Mouse (Mus musculus) embryonic facial prominence, embryonic 14.5 days (tissue): Measurements from ENCODE around the gene Knstrn. TPM values are rescaled to one million over a fixed set of nuclear protein-coding genes. Genes with fewer than 3 reads are reported as not detected.

Experiments
- ATAC-seq: fragments of 200-750 bp; cut with Nextera tagmentation; 2 replicates; pipeline ENCODE4 v1.8.0; 2017; ENCODE audit warnings: low read depth, moderate number of reproducible peaks, moderate TSS enrichment
- DNase-seq: peaks from one replicate; pipeline ENCODE4 v3.0.0-alpha.2; 2015; ENCODE audit warnings: low spot score
- H3K27ac ChIP-seq: fragments of 300-500 bp; sonication (generic); replicated peaks from 2 replicates; pipeline ENCODE4 v1.5.1; 2014; ENCODE audit warnings: low read depth, mild to moderate bottlenecking, low read length, moderate library complexity
- H3K27me3 ChIP-seq: fragments of 300-500 bp; sonication (generic); replicated peaks from 2 replicates; pipeline ENCODE4 v1.6.1; 2014; ENCODE audit warnings: low read length; ENCODE audit not compliant: control insufficient read depth, insufficient read depth
- H3K36me3 ChIP-seq: fragments of 300-500 bp; sonication (generic); 2 replicates; pipeline ENCODE4 v1.6.1; 2014; ENCODE audit warnings: low read length, mixed read lengths; ENCODE audit not compliant: control insufficient read depth, insufficient read depth
- H3K4me1 ChIP-seq: fragments of 300-500 bp; sonication (generic); 2 replicates; pipeline ENCODE4 v1.6.1; 2014; ENCODE audit warnings: antibody characterized with exemption, low read length; ENCODE audit not compliant: control insufficient read depth, insufficient read depth
- H3K4me2 ChIP-seq: fragments of 300-500 bp; sonication (generic); 2 replicates; pipeline ENCODE4 v1.6.1; 2014; ENCODE audit warnings: low read depth, mild to moderate bottlenecking, low read length, moderate library complexity, mixed read lengths
- H3K4me3 ChIP-seq: fragments of 300-500 bp; sonication (generic); 2 replicates; pipeline ENCODE4 v1.5.1; 2014; ENCODE audit warnings: low read depth, mild to moderate bottlenecking, low read length
- H3K9ac ChIP-seq: fragments of 300-500 bp; sonication (generic); 2 replicates; pipeline ENCODE4 v1.6.1; 2014; ENCODE audit warnings: low read depth, mild to moderate bottlenecking, low read length, moderate library complexity, mixed read lengths
- H3K9me3 ChIP-seq: fragments of 300-500 bp; sonication (generic); 2 replicates; pipeline ENCODE4 v1.6.1; 2016; ENCODE audit warnings: low read length; ENCODE audit not compliant: control insufficient read depth
- WGBS: fragments of 180-500 bp; shearing (Covaris S2); extraction: QIAGEN DNeasy Blood & Tissue Kit; methylation state at CpG from one replicate; pipeline ENCODE4 v1.1.7; 2014; 5-methylcytosine and 5-hydroxymethylcytosine counted together
- polyA plus RNA-seq: library from polyadenylated mRNA; unstranded; fragments of >200 nt; fragmentation: Nextera tagmentation; extraction: Ambion mirVana; gene quantifications from 2 replicates; pipeline ENCODE4 v1.2.1, GENCODE M21; 2014

The Knstrn gene
- polyA plus RNA-seq, 1 experiment from 2014 or later = 75.7 TPM

- Histone ChIP-seq H3K27me3 (peaks cover 34% of the 10 kb centered on the region), H3K4me3 (peak overlapping the region; percentile 91), H3K9ac (peak overlapping the region; percentile 3; the same call in 1 of the 2 replicates), H3K4me2 (peak overlapping the region; percentile 99), H3K27ac (no peak overlapping the region), H3K4me1 (peaks cover 19% of the 10 kb centered on the region), H3K36me3 (no peaks in the 10 kb centered on the region), H3K9me3 (no peaks in the 10 kb centered on the region)
- peak; percentile 26 for DNase-seq
- no peak for ATAC-seq
- WGBS = 10% methylated on average over 10 of the region's 10 CpGs
Observed at GRCm38 (mm10) chr2:118903333-118903741, 89.5 kb downstream of the Knstrn start.

Other genes with a start within 250 kb of the Knstrn start
- gene Bub1b, start 215.8 kb upstream of the Knstrn start, polyA plus RNA-seq = 53.4 and 65.0 TPM in 2 replicates
- 2.0 and 2.5 TPM in 2 replicates for gene Pak6, start 150.7 kb upstream of the Knstrn start, polyA plus RNA-seq
- gene Ankrd63, start 110.0 kb upstream of the Knstrn start, polyA plus RNA-seq = 0.05 and 0.11 TPM in 2 replicates
- 0.85 and 1.2 TPM in 2 replicates for gene Plcb2, start 85.6 kb upstream of the Knstrn start, polyA plus RNA-seq
- gene Inafm2, start 68.2 kb upstream of the Knstrn start, polyA plus RNA-seq = 19.1 and 20.7 TPM in 2 replicates
- gene Ccdc9b, start 51.3 kb upstream of the Knstrn start, polyA plus RNA-seq = 0.96 and 1.0 TPM in 2 replicates
- gene Phgr1, start 41.2 kb upstream of the Knstrn start, polyA plus RNA-seq = 0.35 TPM in 1 of 2 replicates, not detected in the other
- gene Disp2, start 34.3 kb upstream of the Knstrn start, polyA plus RNA-seq = 1.4 and 2.3 TPM in 2 replicates
- gene Ivd, start 48.0 kb downstream of the Knstrn start, polyA plus RNA-seq = 50.7 and 61.9 TPM in 2 replicates
- 1.3 and 1.6 TPM in 2 replicates for gene Bahd1, start 86.4 kb downstream of the Knstrn start, polyA plus RNA-seq
- 51.3 and 56.0 TPM in 2 replicates for gene Chst14, start 112.5 kb downstream of the Knstrn start, polyA plus RNA-seq
- 22.6 and 23.8 TPM in 2 replicates for gene Ccdc32, start 215.4 kb downstream of the Knstrn start, polyA plus RNA-seq
- gene Rpusd2, start 220.8 kb downstream of the Knstrn start, polyA plus RNA-seq = 2.9 and 3.6 TPM in 2 replicates
- 31.7 and 36.0 TPM in 2 replicates for gene Knl1, start 233.1 kb downstream of the Knstrn start, polyA plus RNA-seq